Mouse (Mus musculus): Measurements from ENCODE around the gene 4930558K02Rik.

4930558K02Rik gene

GRCm38 (mm10) chr1:161942082-161942481, 37.4 kb downstream of the 4930558K02Rik start:
- DNase-seq, result no peak

GRCm38 (mm10) chr1:161932286-161932685, 47.1 kb downstream of the 4930558K02Rik start:
- DNase-seq, result no peak

GRCm38 (mm10) chr1:161931817-161932216, 47.6 kb downstream of the 4930558K02Rik start:
- DNase-seq, result no peak

- no peak for DNase-seq
Measured at GRCm38 (mm10) chr1:161931313-161931712, 48.1 kb downstream of the 4930558K02Rik start.

GRCm38 (mm10) chr1:161927976-161928375, 51.5 kb downstream of the 4930558K02Rik start:
- DNase-seq, result no peak

- DNase-seq, result no peak
Measured at GRCm38 (mm10) chr1:161925281-161925805, 54.1 kb downstream of the 4930558K02Rik start.

- DNase-seq, result no peak
Measured at GRCm38 (mm10) chr1:161924321-161924720, 55.1 kb downstream of the 4930558K02Rik start.

- DNase-seq, result no peak
Measured at GRCm38 (mm10) chr1:161921928-161922327, 57.5 kb downstream of the 4930558K02Rik start.

- no peak for DNase-seq
Measured at GRCm38 (mm10) chr1:161920475-161921454, 58.7 kb downstream of the 4930558K02Rik start.

- no peak for DNase-seq
Measured at GRCm38 (mm10) chr1:161919594-161919993, 59.8 kb downstream of the 4930558K02Rik start.

- DNase-seq, result no peak
Measured at GRCm38 (mm10) chr1:161918682-161919372, 60.6 kb downstream of the 4930558K02Rik start.

- DNase-seq, result no peak
Measured at GRCm38 (mm10) chr1:161917940-161918484, 61.4 kb downstream of the 4930558K02Rik start.

GRCm38 (mm10) chr1:161916036-161916435, 63.4 kb downstream of the 4930558K02Rik start:
- DNase-seq, result no peak

- no peak for DNase-seq
Measured at GRCm38 (mm10) chr1:161913648-161913984, 65.8 kb downstream of the 4930558K02Rik start.

- no peak for DNase-seq
Measured at GRCm38 (mm10) chr1:161912940-161913647, 66.3 kb downstream of the 4930558K02Rik start.

GRCm38 (mm10) chr1:161909074-161909473, 70.4 kb downstream of the 4930558K02Rik start:
- DNase-seq, result no peak

GRCm38 (mm10) chr1:161907795-161908457, 71.5 kb downstream of the 4930558K02Rik start:
- peak; percentile 24 for DNase-seq

- no peak for DNase-seq
Measured at GRCm38 (mm10) chr1:161907111-161907510, 72.3 kb downstream of the 4930558K02Rik start.

- no peak for DNase-seq
Measured at GRCm38 (mm10) chr1:161902692-161903452, 76.6 kb downstream of the 4930558K02Rik start.

- DNase-seq, result no peak
Measured at GRCm38 (mm10) chr1:161900129-161900528, 79.3 kb downstream of the 4930558K02Rik start.

- DNase-seq, result no peak
Measured at GRCm38 (mm10) chr1:161897235-161897634, 82.2 kb downstream of the 4930558K02Rik start.
